Mouse (Mus musculus) kidney, postnatal 0 days (tissue): ENCODE measurements at regions not wholly inside any gene's neighbourhood (a gene's known extent, or its start where the extent isn't known, plus 50 kb on each side); places are given as distances from the start of the nearest gene placed in this dataset.

Experiments
- ATAC-seq: fragments of 200-750 bp; cut with Nextera tagmentation; replicated peaks from 2 replicates; pipeline ENCODE4 v1.8.0; 2017; ENCODE audit warnings: low read depth, moderate number of reproducible peaks, moderate TSS enrichment, moderate library complexity; ENCODE audit not compliant: low FRiP score
- DNase-seq: peaks from one replicate; pipeline ENCODE4 v3.0.0-alpha.2; 2016; ENCODE audit warnings: low spot score
- H3K27ac ChIP-seq: fragments of 300-500 bp; sonication (generic); 2 replicates; pipeline ENCODE4 v1.5.1; 2014; ENCODE audit warnings: mild to moderate bottlenecking
- H3K27me3 ChIP-seq: fragments of 300-500 bp; sonication (generic); 2 replicates; pipeline ENCODE4 v1.6.1; 2014; ENCODE audit warnings: low read length, mixed read lengths; ENCODE audit not compliant: insufficient read depth
- H3K36me3 ChIP-seq: fragments of 300-500 bp; sonication (generic); 2 replicates; pipeline ENCODE4 v1.6.1; 2014; ENCODE audit warnings: low read length, mixed read lengths; ENCODE audit not compliant: insufficient read depth
- H3K4me1 ChIP-seq: fragments of 300-500 bp; sonication (generic); replicated peaks from 2 replicates; pipeline ENCODE4 v1.6.1; 2014; ENCODE audit warnings: antibody characterized with exemption, low read length, mixed read lengths; ENCODE audit not compliant: insufficient read depth
- H3K4me2 ChIP-seq: fragments of 300-500 bp; sonication (generic); 2 replicates; pipeline ENCODE4 v1.6.1; 2014; ENCODE audit warnings: mild to moderate bottlenecking, low read length, moderate library complexity, mixed read lengths
- H3K4me3 ChIP-seq: fragments of 300-500 bp; sonication (generic); replicated peaks from 2 replicates; pipeline ENCODE4 v1.5.1; 2014; ENCODE audit warnings: low read depth, low read length
- H3K9ac ChIP-seq: fragments of 300-500 bp; sonication (generic); 2 replicates; pipeline ENCODE4 v1.6.1; 2014; ENCODE audit warnings: low read depth, low read length
- H3K9me3 ChIP-seq: fragments of 300-500 bp; sonication (generic); replicated peaks from 2 replicates; pipeline ENCODE4 v1.6.1; 2016; ENCODE audit warnings: low read length, inconsistent platforms, mixed read lengths
- CTCF ChIP-seq: IDR thresholded peaks from 2 replicates; pipeline ENCODE4 v1.5.1; 2016; ENCODE audit warnings: antibody characterized with exemption, low read depth, mild to moderate bottlenecking, moderate library complexity
- WGBS: fragments of 180-500 bp; shearing (Covaris S2); extraction: QIAGEN DNeasy Blood & Tissue Kit; methylation state at CpG from one replicate; pipeline ENCODE4 v1.1.7; 2014; 5-methylcytosine and 5-hydroxymethylcytosine counted together

GRCm38 (mm10) chr2:116399966-116400365, 334.3 kb upstream of the Meis2 start:
- Histone ChIP-seq H3K36me3 (no peaks in the 10 kb centered on the region), H3K9me3 (no peaks in the 10 kb centered on the region), H3K4me3 (no peak overlapping the region), H3K27ac (no peak overlapping the region), H3K9ac (no peak overlapping the region), H3K4me2 (no peak overlapping the region), H3K27me3 (no peaks in the 10 kb centered on the region), H3K4me1 (no peaks in the 10 kb centered on the region)
- 68% methylated on average over 1 of the region's 1 CpGs for WGBS
- no peak for TF ChIP-seq CTCF
- no peak for DNase-seq
- ATAC-seq = no peak

DNA sequence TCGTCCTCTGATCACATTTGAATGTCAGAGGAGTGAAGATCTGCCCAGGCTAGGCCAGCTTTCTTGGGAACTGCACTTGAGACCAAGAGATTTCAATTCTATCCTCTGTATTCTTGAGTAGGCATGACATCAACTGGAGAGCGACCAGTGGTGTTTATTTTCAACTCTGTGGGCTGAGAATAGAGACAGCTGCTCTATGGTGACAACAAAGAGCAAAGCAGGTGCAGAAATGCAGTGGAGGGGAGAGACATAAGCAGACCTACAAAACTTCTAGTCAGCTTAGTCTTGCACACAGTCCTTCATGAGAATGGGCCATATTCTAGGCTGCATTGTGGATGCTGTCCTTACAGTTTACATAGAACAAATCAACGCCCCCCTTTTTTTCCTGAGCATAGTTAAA, 303.2 kb upstream of the Meis2 start:
- Histone ChIP-seq H3K27ac (no peak overlapping the region), H3K27me3 (no peaks in the 10 kb centered on the region), H3K4me2 (no peak overlapping the region), H3K9ac (no peak overlapping the region), H3K9me3 (no peaks in the 10 kb centered on the region), H3K4me3 (no peak overlapping the region), H3K36me3 (no peaks in the 10 kb centered on the region), H3K4me1 (no peaks in the 10 kb centered on the region)
- no peak for TF ChIP-seq CTCF
- DNase-seq (no peak), ATAC-seq (no peak)
- 80% methylated on average over 3 of the region's 3 CpGs for WGBS

DNA sequence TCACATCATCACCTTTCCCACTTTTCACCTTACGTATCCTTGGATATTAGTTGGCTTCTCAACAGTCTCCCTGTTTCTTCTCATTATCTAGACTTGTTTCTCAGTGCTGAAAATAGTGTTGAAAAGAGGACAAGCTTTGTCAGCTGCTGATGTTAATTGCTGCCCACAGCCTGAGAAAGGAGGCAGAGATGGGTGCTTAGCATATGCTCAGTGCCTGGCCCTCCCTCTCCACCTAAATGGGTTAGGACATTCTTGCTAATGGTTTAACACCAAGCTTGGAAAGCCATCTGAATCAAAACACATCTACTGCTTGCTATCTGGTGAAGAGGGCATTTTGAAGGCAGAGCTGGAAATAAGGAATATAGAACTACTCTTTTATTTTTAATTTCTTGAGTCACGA, 298.5 kb upstream of the Meis2 start:
- Histone ChIP-seq H3K27ac (no peak overlapping the region), H3K36me3 (no peaks in the 10 kb centered on the region), H3K4me2 (no peak overlapping the region), H3K4me3 (no peak overlapping the region), H3K9ac (no peak overlapping the region), H3K4me1 (no peaks in the 10 kb centered on the region), H3K9me3 (no peaks in the 10 kb centered on the region), H3K27me3 (no peaks in the 10 kb centered on the region)
- WGBS = 76% methylated on average over 2 of the region's 2 CpGs
- TF ChIP-seq CTCF = no peak
- DNase-seq (no peak), ATAC-seq (no peak)

- H3K9ac ChIP-seq = no peak overlapping the region
- 52% methylated on average over 1 of the region's 1 CpGs for WGBS
- no peak overlapping the region for H3K4me2 ChIP-seq
- no peaks in the 10 kb centered on the region for H3K36me3 ChIP-seq
- H3K4me1 ChIP-seq = no peaks in the 10 kb centered on the region
- no peaks in the 10 kb centered on the region for H3K9me3 ChIP-seq
- no peak for ATAC-seq
- no peak for DNase-seq
- no peak overlapping the region for H3K4me3 ChIP-seq
- no peak overlapping the region for H3K27ac ChIP-seq
- TF ChIP-seq CTCF = no peak
- no peaks in the 10 kb centered on the region for H3K27me3 ChIP-seq
Observed at GRCm38 (mm10) chr2:116358145-116358544, 292.5 kb upstream of the Meis2 start.

- Histone ChIP-seq H3K9ac (no peak overlapping the region), H3K4me1 (no peaks in the 10 kb centered on the region), H3K9me3 (no peaks in the 10 kb centered on the region), H3K4me2 (no peak overlapping the region), H3K27me3 (no peaks in the 10 kb centered on the region), H3K4me3 (no peak overlapping the region), H3K27ac (no peak overlapping the region), H3K36me3 (no peaks in the 10 kb centered on the region)
- DNase-seq (no peak), ATAC-seq (no peak)
- WGBS = 74% methylated on average over 1 of the region's 1 CpGs
- TF ChIP-seq CTCF = no peak
Observed at GRCm38 (mm10) chr2:116348530-116348914, 282.9 kb upstream of the Meis2 start.

- TF ChIP-seq CTCF = no peak
- H3K9ac ChIP-seq = no peak overlapping the region
- 86% methylated on average over 3 of the region's 3 CpGs for WGBS
- no peaks in the 10 kb centered on the region for H3K27me3 ChIP-seq
- no peak overlapping the region for H3K4me3 ChIP-seq
- no peaks in the 10 kb centered on the region for H3K36me3 ChIP-seq
- no peak overlapping the region for H3K4me2 ChIP-seq
- H3K9me3 ChIP-seq = no peaks in the 10 kb centered on the region
- no peak overlapping the region for H3K27ac ChIP-seq
- DNase-seq (no peak), ATAC-seq (no peak)
- no peaks in the 10 kb centered on the region for H3K4me1 ChIP-seq
Observed at GRCm38 (mm10) chr2:116347827-116348529, 282.3 kb upstream of the Meis2 start.

GRCm38 (mm10) chr2:116331801-116332200, 266.2 kb upstream of the Meis2 start:
- TF ChIP-seq CTCF = no peak
- Histone ChIP-seq H3K9me3 (no peaks in the 10 kb centered on the region), H3K36me3 (no peaks in the 10 kb centered on the region), H3K4me1 (no peaks in the 10 kb centered on the region), H3K4me3 (no peak overlapping the region), H3K27me3 (no peaks in the 10 kb centered on the region), H3K4me2 (no peak overlapping the region), H3K9ac (no peak overlapping the region), H3K27ac (no peak overlapping the region)
- no peak for DNase-seq
- 91% methylated on average over 3 of the region's 3 CpGs for WGBS
- ATAC-seq = no peak
